Mouse (Mus musculus): ENCODE measurements around the gene Ptprz1. TPM values are rescaled to one million over a fixed set of nuclear protein-coding genes. Genes with fewer than 3 reads are reported as not detected.
A peak's percentile ranks its signal among the peaks of the same experiment; 100 is the strongest.

Gene Ptprz1
- total RNA-seq (2021), result 1 to 10 TPM; 1.4 to 1.8 TPM

- intact Hi-C loops (cut with DNase I), result no loop called here
Observed at GRCm38 (mm10) chr6:22874781-22875613, at the start of gene Ptprz1. TSS of gene Ptprz1 (plus strand) at chr6:22875502.

GRCm38 (mm10) chr6:22833637-22834036 lies 41.7 kb upstream of the Ptprz1 start:
- peak; percentile 2 to 5 for DNase-seq
- intact Hi-C loops (cut with DNase I), result no loop called here

More at GRCm38 (mm10) chr6:22874781-22875613, at the start of gene Ptprz1:
- DNase-seq, result peak; percentile 27 to 43

GRCm38 (mm10) chr6:22834100-22834970 lies 41.0 kb upstream of the Ptprz1 start:
- DNase-seq, result no peak
- intact Hi-C loops (cut with DNase I), result no loop called here

- peak; percentile 1 to 7 for DNase-seq
- intact Hi-C loops (cut with DNase I), result no loop called here
Observed at GRCm38 (mm10) chr6:22875614-22876541, 576 bp downstream of the Ptprz1 start.

GRCm38 (mm10) chr6:22887978-22888377 lies 12.7 kb downstream of the Ptprz1 start:
- intact Hi-C loops (cut with DNase I), result no loop called here
- no peak for DNase-seq

GRCm38 (mm10) chr6:22889333-22889732 lies 14.0 kb downstream of the Ptprz1 start:
- DNase-seq, result no peak
- intact Hi-C loops (cut with DNase I), result no loop called here

- DNase-seq, result no peak
- intact Hi-C loops (cut with DNase I), result no loop called here
Observed at GRCm38 (mm10) chr6:22901983-22902382, 26.7 kb downstream of the Ptprz1 start.

GRCm38 (mm10) chr6:22908510-22909256 lies 33.4 kb downstream of the Ptprz1 start:
- no peak for DNase-seq
- intact Hi-C loops (cut with DNase I), result no loop called here

- intact Hi-C loops (cut with DNase I), result no loop called here
- no peak for DNase-seq
Observed at GRCm38 (mm10) chr6:22909257-22909907, 34.1 kb downstream of the Ptprz1 start.

GRCm38 (mm10) chr6:22909908-22910260 lies 34.6 kb downstream of the Ptprz1 start:
- DNase-seq, result no peak
- intact Hi-C loops (cut with DNase I), result no loop called here

- DNase-seq, result no peak
- intact Hi-C loops (cut with DNase I), result no loop called here
Observed at GRCm38 (mm10) chr6:22922880-22923279, 47.6 kb downstream of the Ptprz1 start.

- no peak for DNase-seq
- intact Hi-C loops (cut with DNase I), result no loop called here
Observed at GRCm38 (mm10) chr6:22932768-22933265, 57.5 kb downstream of the Ptprz1 start.

- no peak for DNase-seq
- intact Hi-C loops (cut with DNase I), result no loop called here
Observed at GRCm38 (mm10) chr6:22937126-22937525, 61.8 kb downstream of the Ptprz1 start.

GRCm38 (mm10) chr6:22937526-22937925 lies 62.2 kb downstream of the Ptprz1 start:
- intact Hi-C loops (cut with DNase I), result no loop called here
- DNase-seq, result no peak

GRCm38 (mm10) chr6:22944191-22944590 lies 68.9 kb downstream of the Ptprz1 start:
- intact Hi-C loops (cut with DNase I), result no loop called here
- DNase-seq, result no peak

GRCm38 (mm10) chr6:22963374-22963773 lies 88.1 kb downstream of the Ptprz1 start:
- intact Hi-C loops (cut with DNase I), result no loop called here
- DNase-seq, result no peak

GRCm38 (mm10) chr6:22968073-22968472 lies 92.8 kb downstream of the Ptprz1 start:
- intact Hi-C loops (cut with DNase I), result no loop called here
- DNase-seq, result peak in 1 of 2 experiments; percentile 2

GRCm38 (mm10) chr6:22983769-22984519 lies 108.6 kb downstream of the Ptprz1 start:
- intact Hi-C loops (cut with DNase I), result loop anchor here (5.0 to 10.0 kb wide), 3 partner anchors 489 to 859 kb away; no protein-coding TSS in a partner anchor
- DNase-seq, result peak in 1 of 2 experiments; percentile 3
